Mouse (Mus musculus) heart, embryonic 15.5 days (tissue): ENCODE results near the gene Gm9844. TPM values are rescaled to one million over a fixed set of nuclear protein-coding genes. Genes with fewer than 3 reads are reported as not detected.

Source experiments
- ATAC-seq: fragments of 200-750 bp; cut with Nextera tagmentation; replicated peaks from 2 replicates; pipeline ENCODE4 v1.8.0; 2017; ENCODE audit warnings: low read depth, moderate TSS enrichment; ENCODE audit not compliant: insufficient number of reproducible peaks, insufficient read depth, low FRiP score
- H3K27ac ChIP-seq: fragments of 300-500 bp; sonication (generic); 2 replicates; pipeline ENCODE4 v1.5.1; 2015; ENCODE audit warnings: mild to moderate bottlenecking, inconsistent platforms
- H3K27me3 ChIP-seq: fragments of 300-500 bp; sonication (generic); 2 replicates; pipeline ENCODE4 v1.6.1; 2015; ENCODE audit warnings: inconsistent platforms
- H3K36me3 ChIP-seq: fragments of 300-500 bp; sonication (generic); 2 replicates; pipeline ENCODE4 v1.6.1; 2015; ENCODE audit warnings: mild to moderate bottlenecking, inconsistent platforms
- H3K4me1 ChIP-seq: fragments of 300-500 bp; sonication (generic); replicated peaks from 2 replicates; pipeline ENCODE4 v1.6.1; 2015; ENCODE audit warnings: inconsistent platforms
- H3K4me2 ChIP-seq: fragments of 300-500 bp; sonication (generic); 2 replicates; pipeline ENCODE4 v1.6.1; 2015; ENCODE audit warnings: inconsistent platforms, mild to moderate bottlenecking, moderate library complexity
- H3K4me3 ChIP-seq: fragments of 300-500 bp; sonication (generic); 2 replicates; pipeline ENCODE4 v1.5.1; 2015; ENCODE audit warnings: mild to moderate bottlenecking, inconsistent platforms
- H3K9ac ChIP-seq: fragments of 300-500 bp; sonication (generic); 2 replicates; pipeline ENCODE4 v1.6.1; 2015; ENCODE audit warnings: mild to moderate bottlenecking, inconsistent platforms
- H3K9me3 ChIP-seq: fragments of 300-500 bp; sonication (generic); replicated peaks from 2 replicates; pipeline ENCODE4 v1.6.1; 2016; ENCODE audit warnings: inconsistent platforms
- WGBS: fragments of 180-500 bp; shearing (Covaris S2); methylation state at CpG from one replicate; pipeline ENCODE4 v1.1.7; 2015; ENCODE audit warnings: mixed read lengths; 5-methylcytosine and 5-hydroxymethylcytosine counted together
- polyA plus RNA-seq: library from polyadenylated mRNA; unstranded; fragments of >200 nt; fragmentation: Nextera tagmentation; extraction: Ambion mirVana; gene quantifications from 2 replicates; pipeline ENCODE4 v1.2.1, GENCODE M21; 2015

The Gm9844 gene
- polyA plus RNA-seq, 1 experiment from 2014 or later, result 8.9 TPM

GRCm38 (mm10) chr7:24902264-24902629, 40.2 kb downstream of the Gm9844 start:
- Histone ChIP-seq H3K9ac (peak overlapping the region; percentile 75), H3K27me3 (no peaks in the 10 kb centered on the region), H3K4me2 (peak overlapping the region; percentile 81), H3K36me3 (no peaks in the 10 kb centered on the region), H3K4me1 (peaks cover 38% of the 10 kb centered on the region), H3K9me3 (no peaks in the 10 kb centered on the region), H3K27ac (peak overlapping the region; percentile 87), H3K4me3 (peak overlapping the region; percentile 64)
- no peak for ATAC-seq
- WGBS, result 36% methylated on average over 2 of the region's 2 CpGs

DNA sequence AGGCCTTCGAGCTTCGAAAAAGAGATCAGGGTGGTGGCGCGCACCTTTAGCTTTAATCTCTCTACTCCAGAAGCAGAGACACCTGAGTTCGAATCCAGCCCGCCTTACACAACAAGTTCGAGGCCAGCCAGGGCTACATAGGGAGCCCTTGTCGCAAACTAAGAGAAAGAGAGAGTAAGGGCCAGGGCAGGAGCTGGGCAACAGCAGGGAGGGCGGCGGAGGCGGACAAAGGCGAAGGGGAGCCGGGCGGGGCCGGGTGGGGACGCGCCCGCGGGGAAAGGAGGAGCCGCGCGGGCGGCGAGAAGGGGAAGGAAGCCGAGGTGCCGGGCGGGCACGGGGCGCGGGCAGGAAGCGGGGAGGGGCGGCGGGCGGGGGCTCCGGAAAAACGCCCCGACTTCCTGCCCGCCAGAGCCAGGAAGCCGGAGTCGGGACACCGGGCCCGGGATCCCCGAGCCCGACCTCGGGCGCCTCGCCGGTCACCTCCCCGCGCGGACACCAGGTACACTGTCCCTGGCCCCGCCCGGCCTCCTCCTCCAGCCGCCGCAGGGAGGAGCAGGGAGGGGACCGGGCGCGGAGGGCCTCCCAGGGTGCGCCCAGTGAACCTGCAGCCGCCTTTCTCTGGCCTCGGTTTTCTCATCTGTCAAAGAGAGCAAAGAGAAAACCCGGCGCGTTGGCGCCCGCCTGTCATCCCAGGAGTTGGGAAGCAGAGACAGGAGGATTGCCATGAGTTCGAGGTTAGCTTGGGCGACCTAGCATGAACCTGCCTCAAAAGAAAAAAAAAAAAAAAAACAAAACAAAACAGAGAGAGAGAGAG, 40.8 kb downstream of the Gm9844 start, which contains the start of gene Arhgef1:
Gene Arhgef1, plus strand, starts transcription at position 283 of the 814 bp plus-strand sequence.
- peak; percentile 16; the same call in 1 of the 2 replicates for ATAC-seq
- Histone ChIP-seq H3K36me3 (no peaks in the 10 kb centered on the region), H3K4me1 (peaks cover 42% of the 10 kb centered on the region), H3K27me3 (no peaks in the 10 kb centered on the region), H3K4me3 (peak within 1 kb of the TSS; percentile 64), H3K9me3 (no peaks in the 10 kb centered on the region), H3K27ac (peak within 1 kb of the TSS; percentile 87), H3K4me2 (peak within 1 kb of the TSS; percentile 81), H3K9ac (peak within 1 kb of the TSS; percentile 75)
- 5% methylated on average over 68 of the region's 68 CpGs for WGBS

DNA sequence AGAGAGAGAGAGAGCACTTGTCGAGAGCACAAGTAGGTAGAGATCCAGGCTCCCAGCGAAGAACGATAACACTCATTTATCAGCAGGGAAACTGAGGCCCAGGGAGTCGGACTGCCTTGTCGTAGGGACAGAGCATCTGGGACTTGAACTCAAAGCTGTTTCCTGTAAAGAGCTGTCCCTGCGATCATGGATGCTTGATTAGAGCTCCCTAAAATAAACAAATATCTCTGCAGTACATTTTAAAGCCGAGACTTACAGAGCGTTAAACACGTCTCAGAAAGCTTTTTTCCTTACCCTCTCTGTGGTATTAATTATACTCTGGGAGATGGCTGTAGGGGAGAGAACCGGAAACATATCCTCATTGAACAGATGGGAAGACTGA, 41.4 kb downstream of the Gm9844 start:
- H3K4me1 ChIP-seq, result peaks cover 42% of the 10 kb centered on the region
- ATAC-seq, result no peak
- H3K4me2 ChIP-seq, result peak overlapping the region; percentile 81
- H3K27ac ChIP-seq, result peak overlapping the region; percentile 87
- WGBS, result 20% methylated on average over 10 of the region's 10 CpGs
- no peaks in the 10 kb centered on the region for H3K9me3 ChIP-seq
- no peaks in the 10 kb centered on the region for H3K27me3 ChIP-seq
- H3K36me3 ChIP-seq, result peaks cover 3% of the 10 kb centered on the region; the same call in 1 of the 2 replicates
- H3K9ac ChIP-seq, result peak overlapping the region; percentile 75
- H3K4me3 ChIP-seq, result peak overlapping the region; percentile 64

GRCm38 (mm10) chr7:24904070-24904483, 42.1 kb downstream of the Gm9844 start:
- ATAC-seq, result peak; percentile 95
- H3K27me3 ChIP-seq, result no peaks in the 10 kb centered on the region
- peak overlapping the region; percentile 87 for H3K27ac ChIP-seq
- H3K9me3 ChIP-seq, result no peaks in the 10 kb centered on the region
- peaks cover 42% of the 10 kb centered on the region for H3K4me1 ChIP-seq
- H3K9ac ChIP-seq, result peak overlapping the region; percentile 77
- H3K4me2 ChIP-seq, result peak overlapping the region; percentile 81
- under 1% methylated on average over 30 of the region's 30 CpGs for WGBS
- peaks cover 3% of the 10 kb centered on the region; the same call in 1 of the 2 replicates for H3K36me3 ChIP-seq
- H3K4me3 ChIP-seq, result peak overlapping the region; percentile 64

GRCm38 (mm10) chr7:24904936-24905335, 42.9 kb downstream of the Gm9844 start:
- ATAC-seq, result no peak
- H3K4me3 ChIP-seq, result peak overlapping the region; percentile 64
- H3K4me2 ChIP-seq, result peak overlapping the region; percentile 81
- no peaks in the 10 kb centered on the region for H3K27me3 ChIP-seq
- H3K4me1 ChIP-seq, result peaks cover 42% of the 10 kb centered on the region
- 18% methylated on average over 3 of the region's 3 CpGs for WGBS
- peak overlapping the region; percentile 77 for H3K9ac ChIP-seq
- H3K9me3 ChIP-seq, result no peaks in the 10 kb centered on the region
- H3K36me3 ChIP-seq, result peaks cover 4% of the 10 kb centered on the region; the same call in 1 of the 2 replicates
- H3K27ac ChIP-seq, result peak overlapping the region; percentile 63; the same call in 1 of the 2 replicates

DNA sequence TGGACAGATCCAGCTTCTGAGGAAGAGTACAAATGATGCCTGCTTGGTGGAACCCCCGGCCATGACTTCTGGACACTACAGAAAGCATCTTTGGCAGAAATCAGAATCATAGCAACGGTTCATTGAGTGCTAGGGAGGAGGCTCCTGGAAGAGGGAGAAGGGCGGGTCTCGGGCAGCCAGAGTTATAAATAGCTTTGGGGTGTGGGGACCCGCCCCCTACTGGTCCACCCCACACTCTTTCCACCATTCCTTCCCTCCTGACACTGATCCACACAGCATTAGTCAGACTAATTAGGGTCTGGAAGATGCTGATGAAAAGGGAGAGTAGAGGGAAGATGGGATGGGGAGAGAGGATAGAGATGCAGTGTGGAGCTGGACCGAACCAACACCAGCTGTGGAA, 44.5 kb downstream of the Gm9844 start:
- H3K4me2 ChIP-seq, result peak overlapping the region; percentile 31
- H3K9me3 ChIP-seq, result no peaks in the 10 kb centered on the region
- no peak for ATAC-seq
- peaks cover 42% of the 10 kb centered on the region for H3K4me1 ChIP-seq
- 0 out of 2 replicates have a peak overlapping the region, but pooled peaks have one; percentile 8 for H3K4me3 ChIP-seq
- H3K27me3 ChIP-seq, result no peaks in the 10 kb centered on the region
- no peak overlapping the region for H3K9ac ChIP-seq
- H3K27ac ChIP-seq, result peak overlapping the region; percentile 15; the same call in 1 of the 2 replicates
- H3K36me3 ChIP-seq, result peaks cover 9% of the 10 kb centered on the region; the same call in 1 of the 2 replicates
- WGBS, result 23% methylated on average over 6 of the region's 6 CpGs

GRCm38 (mm10) chr7:24907211-24907748, 45.3 kb downstream of the Gm9844 start:
- WGBS, result 36% methylated on average over 13 of the region's 13 CpGs
- H3K27me3 ChIP-seq, result no peaks in the 10 kb centered on the region
- peak overlapping the region; percentile 26; the same call in 1 of the 2 replicates for H3K27ac ChIP-seq
- H3K9ac ChIP-seq, result no peak overlapping the region
- H3K4me2 ChIP-seq, result peak overlapping the region; percentile 31
- peaks cover 10% of the 10 kb centered on the region; the same call in 1 of the 2 replicates for H3K36me3 ChIP-seq
- peaks cover 36% of the 10 kb centered on the region for H3K4me1 ChIP-seq
- no peak for ATAC-seq
- no peaks in the 10 kb centered on the region for H3K9me3 ChIP-seq
- H3K4me3 ChIP-seq, result peak overlapping the region; percentile 13; the same call in 1 of the 2 replicates

Other genes starting within 250 kb of the Gm9844 start
- 0.10 and 0.43 TPM in 2 replicates for gene Lypd3, start 225.7 kb upstream of the Gm9844 start, polyA plus RNA-seq
- not detected in 2 replicates for gene Tex101, start 185.5 kb upstream of the Gm9844 start, polyA plus RNA-seq
- gene BC049730, start 153.0 kb upstream of the Gm9844 start, polyA plus RNA-seq, result not detected in 2 replicates
- gene Gm4763, start 135.3 kb upstream of the Gm9844 start, polyA plus RNA-seq, result not detected in 2 replicates
- 0.13 and 0.27 TPM in 2 replicates for gene Cd177, start 101.9 kb upstream of the Gm9844 start, polyA plus RNA-seq
- 0.20 TPM in 1 of 2 replicates, not detected in the other for gene Ceacam10, start 85.0 kb upstream of the Gm9844 start, polyA plus RNA-seq
- not detected in 2 replicates for gene Lypd4, start 7.7 kb downstream of the Gm9844 start, polyA plus RNA-seq
- gene Dmrtc2, start 7.8 kb downstream of the Gm9844 start, polyA plus RNA-seq, result not detected in 2 replicates
- gene Rps19, start 22.2 kb downstream of the Gm9844 start, polyA plus RNA-seq, result 1,190 and 1,237 TPM in 2 replicates
- 0.15 and 0.21 TPM in 2 replicates for gene Cd79a, start 35.2 kb downstream of the Gm9844 start, polyA plus RNA-seq
- 59.2 and 92.5 TPM in 2 replicates for gene Arhgef1, start 40.7 kb downstream of the Gm9844 start, polyA plus RNA-seq
- gene Gm4881, start 82.3 kb downstream of the Gm9844 start, polyA plus RNA-seq, result not detected in 2 replicates
- 211 and 225 TPM in 2 replicates for gene Rabac1, start 110.5 kb downstream of the Gm9844 start, polyA plus RNA-seq
- 0.54 and 1.9 TPM in 2 replicates for gene Atp1a3, start 143.7 kb downstream of the Gm9844 start, polyA plus RNA-seq
- 2.4 and 4.4 TPM in 2 replicates for gene Grik5, start 210.1 kb downstream of the Gm9844 start, polyA plus RNA-seq
- 15.4 and 23.0 TPM in 2 replicates for gene Zfp574, start 210.4 kb downstream of the Gm9844 start, polyA plus RNA-seq